Mouse (Mus musculus): ENCODE results near the gene Ksr2. TPM values are rescaled to one million over a fixed set of nuclear protein-coding genes. Genes with fewer than 3 reads are reported as not detected.

Ksr2 gene
- total and polyA plus RNA-seq, 2 experiments from 2014 or later: 8.9 to 14.5 TPM

GRCm38 (mm10) chr5:117541654-117542053 is 127.9 kb downstream of the Ksr2 start:
- ATAC-seq (ENCODE audit: low FRiP score) (no peak), DNase-seq (ENCODE audit: low spot score) (peak; percentile 48)
- WGBS: 68% methylated on average over 8 of the region's 8 CpGs
- Histone ChIP-seq H3K4me2 (ENCODE audit: low read depth, low read length, poor library complexity, severe bottlenecking) (no peak overlapping the region), H3K4me3 (ENCODE audit: low read depth, low read length) (no peak overlapping the region), H3K36me3 (ENCODE audit: insufficient read depth, low read length) (no peaks in the 10 kb centered on the region), H3K27me3 (ENCODE audit: insufficient read depth, low read length) (no peaks in the 10 kb centered on the region), H3K9ac (replicated peaks; ENCODE audit: low read length, poor library complexity, severe bottlenecking) (no peak overlapping the region), H3K27ac (ENCODE audit: low read depth, low read length) (no peak overlapping the region), H3K4me1 (ENCODE audit: insufficient read depth, low read length) (peaks cover 4% of the 10 kb centered on the region; the same call in 1 of the 2 replicates), H3K9me3 (ENCODE audit: low read length) (no peaks in the 10 kb centered on the region)
- no peak for TF ChIP-seq CTCF (IDR thresholded peaks at IDR 0.05)

GRCm38 (mm10) chr5:117546694-117547268 is 133.0 kb downstream of the Ksr2 start:
- H3K27ac ChIP-seq (ENCODE audit: low read depth, low read length): no peak overlapping the region
- no peak for DNase-seq (ENCODE audit: low spot score)
- WGBS: 63% methylated on average over 25 of the region's 25 CpGs
- H3K4me1 ChIP-seq (ENCODE audit: insufficient read depth, low read length): peaks cover 4% of the 10 kb centered on the region; the same call in 1 of the 2 replicates
- H3K9ac ChIP-seq (replicated peaks; ENCODE audit: low read length, poor library complexity, severe bottlenecking): no peak overlapping the region
- H3K4me3 ChIP-seq (ENCODE audit: low read depth, low read length): no peak overlapping the region
- no peak for TF ChIP-seq CTCF (IDR thresholded peaks at IDR 0.05)
- no peak overlapping the region for H3K4me2 ChIP-seq (ENCODE audit: low read depth, low read length, poor library complexity, severe bottlenecking)
- H3K27me3 ChIP-seq (ENCODE audit: insufficient read depth, low read length): no peaks in the 10 kb centered on the region
- H3K36me3 ChIP-seq (ENCODE audit: insufficient read depth, low read length): no peaks in the 10 kb centered on the region
- no peak; the same call in 1 of the 2 replicates for ATAC-seq (ENCODE audit: low FRiP score)
- H3K9me3 ChIP-seq (ENCODE audit: low read length): no peaks in the 10 kb centered on the region

GRCm38 (mm10) chr5:117550992-117551391 is 137.2 kb downstream of the Ksr2 start:
- Histone ChIP-seq H3K4me1 (ENCODE audit: insufficient read depth, low read length) (no peaks in the 10 kb centered on the region), H3K36me3 (ENCODE audit: insufficient read depth, low read length) (no peaks in the 10 kb centered on the region), H3K4me3 (ENCODE audit: low read depth, low read length) (no peak overlapping the region), H3K9ac (replicated peaks; ENCODE audit: low read length, poor library complexity, severe bottlenecking) (no peak overlapping the region), H3K27me3 (ENCODE audit: insufficient read depth, low read length) (no peaks in the 10 kb centered on the region), H3K4me2 (ENCODE audit: low read depth, low read length, poor library complexity, severe bottlenecking) (no peak overlapping the region), H3K27ac (ENCODE audit: low read depth, low read length) (no peak overlapping the region), H3K9me3 (ENCODE audit: low read length) (no peaks in the 10 kb centered on the region)
- no peak for DNase-seq (ENCODE audit: low spot score)
- ATAC-seq (ENCODE audit: low FRiP score): no peak
- no peak for TF ChIP-seq CTCF (IDR thresholded peaks at IDR 0.05)
- 47% methylated on average over 9 of the region's 9 CpGs for WGBS

- TF ChIP-seq CTCF (IDR thresholded peaks at IDR 0.05): peak; percentile 40
- ATAC-seq (ENCODE audit: low FRiP score): no peak
- no peak overlapping the region for H3K27ac ChIP-seq (ENCODE audit: low read depth, low read length)
These were observed 138.3 kb downstream of the Ksr2 start for GRCm38 (mm10) chr5:117552096-117552495.

GRCm38 (mm10) chr5:117554505-117554904 is 140.7 kb downstream of the Ksr2 start:
- H3K4me3 ChIP-seq (ENCODE audit: low read depth, low read length): no peak overlapping the region
- no peak for DNase-seq (ENCODE audit: low spot score)

More at GRCm38 (mm10) chr5:117552096-117552495, 138.3 kb downstream of the Ksr2 start:
- no peaks in the 10 kb centered on the region for H3K27me3 ChIP-seq (ENCODE audit: insufficient read depth, low read length)
- no peak overlapping the region for H3K4me3 ChIP-seq (ENCODE audit: low read depth, low read length)
- 95% methylated on average over 8 of the region's 8 CpGs for WGBS
- no peak overlapping the region for H3K9ac ChIP-seq (replicated peaks; ENCODE audit: low read length, poor library complexity, severe bottlenecking)
- no peaks in the 10 kb centered on the region for H3K9me3 ChIP-seq (ENCODE audit: low read length)
- H3K4me1 ChIP-seq (ENCODE audit: insufficient read depth, low read length): no peaks in the 10 kb centered on the region
- H3K36me3 ChIP-seq (ENCODE audit: insufficient read depth, low read length): no peaks in the 10 kb centered on the region
- H3K4me2 ChIP-seq (ENCODE audit: low read depth, low read length, poor library complexity, severe bottlenecking): no peak overlapping the region
- DNase-seq (ENCODE audit: low spot score): no peak

GRCm38 (mm10) chr5:117556570-117556969 is 142.8 kb downstream of the Ksr2 start:
- WGBS: 74% methylated on average over 9 of the region's 9 CpGs
- no peak overlapping the region for H3K27ac ChIP-seq (ENCODE audit: low read depth, low read length)
- H3K36me3 ChIP-seq (ENCODE audit: insufficient read depth, low read length): no peaks in the 10 kb centered on the region
- DNase-seq (ENCODE audit: low spot score): peak; percentile 40
- no peak overlapping the region for H3K4me3 ChIP-seq (ENCODE audit: low read depth, low read length)
- H3K4me1 ChIP-seq (ENCODE audit: insufficient read depth, low read length): no peaks in the 10 kb centered on the region
- TF ChIP-seq CTCF (IDR thresholded peaks at IDR 0.05): no peak
- no peaks in the 10 kb centered on the region for H3K27me3 ChIP-seq (ENCODE audit: insufficient read depth, low read length)
- no peaks in the 10 kb centered on the region for H3K9me3 ChIP-seq (ENCODE audit: low read length)
- H3K4me2 ChIP-seq (ENCODE audit: low read depth, low read length, poor library complexity, severe bottlenecking): no peak overlapping the region
- H3K9ac ChIP-seq (replicated peaks; ENCODE audit: low read length, poor library complexity, severe bottlenecking): no peak overlapping the region
- ATAC-seq (ENCODE audit: low FRiP score): no peak

More at GRCm38 (mm10) chr5:117554505-117554904, 140.7 kb downstream of the Ksr2 start:
- no peak overlapping the region for H3K27ac ChIP-seq (ENCODE audit: low read depth, low read length)
- WGBS: 90% methylated on average over 4 of the region's 4 CpGs
- no peak overlapping the region for H3K9ac ChIP-seq (replicated peaks; ENCODE audit: low read length, poor library complexity, severe bottlenecking)
- H3K9me3 ChIP-seq (ENCODE audit: low read length): no peaks in the 10 kb centered on the region
- H3K4me2 ChIP-seq (ENCODE audit: low read depth, low read length, poor library complexity, severe bottlenecking): no peak overlapping the region
- no peaks in the 10 kb centered on the region for H3K27me3 ChIP-seq (ENCODE audit: insufficient read depth, low read length)
- no peak for TF ChIP-seq CTCF (IDR thresholded peaks at IDR 0.05)
- no peak for ATAC-seq (ENCODE audit: low FRiP score)
- no peaks in the 10 kb centered on the region for H3K4me1 ChIP-seq (ENCODE audit: insufficient read depth, low read length)
- H3K36me3 ChIP-seq (ENCODE audit: insufficient read depth, low read length): no peaks in the 10 kb centered on the region
